In genomic region chr12:83427601-83428000, GRCm38 (mm10) we compare ENCODE assay signal across 13 mouse cellular contexts. TPM values are rescaled to one million over a fixed set of nuclear protein-coding genes. Genes with fewer than 3 reads are reported as not detected.
DNase-seq lines count a peak whose midpoint lies in the region; ATAC-seq and TF ChIP-seq lines count a peak whose summit lies in the region.
"Had no signal": no experiment of that assay in that cellular context is flagged by ENCODE, and none has a peak within 500 bp of the region (broad histone marks: within the 10 kb centered on the region; RNA-seq: fewer than 3 reads in every experiment).

No protein-coding gene starts in this region.

- H3K36me3 ChIP-seq in heart, embryonic 10.5 days = no peaks in the 10 kb centered on the region
- H3K36me3 ChIP-seq in limb, embryonic 12.5 days = no peaks in the 10 kb centered on the region
- H3K36me3 ChIP-seq: midbrain, embryonic 13.5 days; neural tube, embryonic 12.5 days had no signal

- H3K4me2 ChIP-seq in limb, embryonic 12.5 days = peak overlapping the region; percentile 36
- H3K4me2 ChIP-seq: midbrain, embryonic 13.5 days; neural tube, embryonic 12.5 days had no signal

- H3K9me3 ChIP-seq in heart, embryonic 10.5 days = no peaks in the 10 kb centered on the region
- H3K9me3 ChIP-seq in limb, embryonic 12.5 days = no peaks in the 10 kb centered on the region
- H3K9me3 ChIP-seq: midbrain, embryonic 13.5 days; neural tube, embryonic 12.5 days had no signal

- no peak for TF ChIP-seq CTCF in layer of hippocampus, adult 2 months (conservative IDR thresholded peaks at IDR 0.05)

- H3K9ac ChIP-seq in limb, embryonic 12.5 days (replicated peaks) = no peak overlapping the region
- H3K9ac ChIP-seq: midbrain, embryonic 13.5 days; neural tube, embryonic 12.5 days had no signal

- H3K4me3 ChIP-seq in heart, embryonic 10.5 days = no peak overlapping the region
- no peak overlapping the region for H3K4me3 ChIP-seq in limb, embryonic 12.5 days (replicated peaks)
- no peak overlapping the region for H3K4me3 ChIP-seq in layer of hippocampus, adult 2 months
- H3K4me3 ChIP-seq: midbrain, embryonic 13.5 days; neural tube, embryonic 12.5 days had no signal

- H3K27ac ChIP-seq in heart, embryonic 10.5 days = peak overlapping the region; percentile 53
- H3K27ac ChIP-seq in limb, embryonic 12.5 days = no peak overlapping the region
- no peak overlapping the region for H3K27ac ChIP-seq in layer of hippocampus, adult 2 months
- H3K27ac ChIP-seq: hindbrain, postnatal 0 days; midbrain, embryonic 13.5 days; neural tube, embryonic 12.5 days had no signal

- no peaks in the 10 kb centered on the region for H3K27me3 ChIP-seq in heart, embryonic 10.5 days (ENCODE audit: insufficient read depth, poor library complexity, severe bottlenecking)
- no peaks in the 10 kb centered on the region for H3K27me3 ChIP-seq in limb, embryonic 12.5 days
- H3K27me3 ChIP-seq: midbrain, embryonic 13.5 days; neural tube, embryonic 12.5 days had no signal

- DNase-seq in heart, embryonic 10.5 days (ENCODE audit: low spot score) = no peak
- DNase-seq in heart, postnatal 4 days = no peak
- DNase-seq in ovary, postnatal 36 days (ENCODE audit: low spot score) = peak; percentile 38
- no peak for DNase-seq in ovary, postnatal 10 days (ENCODE audit: low spot score)
- DNase-seq in cerebellum, postnatal 25 days = no peak
- DNase-seq in layer of hippocampus, adult 2 months (ENCODE audit: low spot score in 2 of 2) = no peak
- no peak for DNase-seq in B cell, adult 2 months
- DNase-seq: cerebellum, postnatal 36 days; right cerebral cortex, adult 18-20 months had no signal

- ATAC-seq in limb, embryonic 12.5 days (ENCODE audit: insufficient number of reproducible peaks, insufficient read depth, low FRiP score, low TSS enrichment, low read depth) = no peak
- ATAC-seq: hindbrain, postnatal 0 days; midbrain, embryonic 13.5 days had no signal

- 24% methylated on average over 4 of the region's 4 CpGs for WGBS in heart, embryonic 10.5 days
- 10% methylated on average over 4 of the region's 4 CpGs for WGBS in limb, embryonic 12.5 days

- peaks cover 79% of the 10 kb centered on the region for H3K4me1 ChIP-seq in heart, embryonic 10.5 days
- H3K4me1 ChIP-seq in limb, embryonic 12.5 days (replicated peaks) = peaks cover 40% of the 10 kb centered on the region

RNA-seq across cellular contexts. Expression of gene Dpf3, which starts 59.9 kb away (rescaled TPM):
- 29.4 and 37.5 TPM in 2 replicates for polyA plus RNA-seq in heart, embryonic 10.5 days (2016; fragmentation: Nextera tagmentation; extraction: Ambion mirVana)
- total RNA-seq in heart, postnatal 4 days (2021) = 10 to 100 TPM; 19.6 to 20.2 TPM
- 4.4 and 5.4 TPM in 2 replicates for polyA plus RNA-seq in limb, embryonic 12.5 days (2016; fragmentation: Nextera tagmentation; extraction: Ambion mirVana)
- 10 to 100 TPM; 27.4 to 29.4 TPM for total RNA-seq in layer of hippocampus, adult 2 months (2021)
